Mouse (Mus musculus): ENCODE data around the gene Vmn1r234. TPM values are rescaled to one million over a fixed set of nuclear protein-coding genes. Genes with fewer than 3 reads are reported as not detected.
"Not testable (repeated sequence)": the region's sequence is repeated elsewhere in the genome, so short reads cannot be mapped to it uniquely, and the experiment has no call there.

The Vmn1r234 gene
- total RNA-seq (2022) = not detected

DNA sequence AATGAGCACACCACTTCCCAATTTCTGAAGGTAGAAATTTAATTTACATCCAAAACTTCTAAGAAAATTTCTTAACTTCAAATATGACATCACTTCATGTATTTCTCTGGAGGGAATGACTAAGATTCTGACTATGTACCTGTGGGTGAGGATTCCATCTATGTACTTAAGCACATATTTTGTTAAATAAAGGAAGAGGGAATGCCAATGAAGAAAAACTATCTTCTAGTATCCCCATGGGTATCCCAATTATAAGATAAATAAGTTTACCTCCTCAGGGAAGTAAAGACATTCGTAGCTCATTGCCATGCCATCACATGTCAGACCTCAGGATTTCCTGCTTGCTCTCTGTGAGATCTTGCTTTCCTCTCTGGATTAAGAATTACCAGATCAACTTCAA lies at the start of gene Vmn1r234:
TSS of gene Vmn1r234 (plus strand) at position 301 of the 400 bp plus-strand sequence.
- no peak for DNase-seq

DNA sequence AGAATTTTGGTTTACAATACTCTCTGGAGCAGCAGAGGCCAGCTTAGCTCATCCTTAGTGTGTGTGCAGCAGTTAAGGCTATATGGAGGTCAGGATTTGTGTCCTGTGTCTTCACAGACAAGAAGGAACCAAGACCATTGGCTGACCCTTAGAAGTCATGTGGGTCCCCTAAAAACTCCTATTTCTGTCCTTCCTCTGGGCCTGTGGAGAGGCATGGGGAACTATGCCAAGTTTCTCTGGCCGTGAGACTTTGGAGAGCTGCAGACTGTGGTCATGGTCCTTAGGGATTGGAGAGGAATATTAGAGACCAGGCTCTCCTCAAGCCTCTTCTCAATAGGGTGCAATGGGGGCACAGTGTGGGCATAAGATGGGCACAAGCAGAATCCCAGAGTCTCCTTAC lies 14.8 kb upstream of the Vmn1r234 start:
- not testable (repeated sequence) for DNase-seq

DNA sequence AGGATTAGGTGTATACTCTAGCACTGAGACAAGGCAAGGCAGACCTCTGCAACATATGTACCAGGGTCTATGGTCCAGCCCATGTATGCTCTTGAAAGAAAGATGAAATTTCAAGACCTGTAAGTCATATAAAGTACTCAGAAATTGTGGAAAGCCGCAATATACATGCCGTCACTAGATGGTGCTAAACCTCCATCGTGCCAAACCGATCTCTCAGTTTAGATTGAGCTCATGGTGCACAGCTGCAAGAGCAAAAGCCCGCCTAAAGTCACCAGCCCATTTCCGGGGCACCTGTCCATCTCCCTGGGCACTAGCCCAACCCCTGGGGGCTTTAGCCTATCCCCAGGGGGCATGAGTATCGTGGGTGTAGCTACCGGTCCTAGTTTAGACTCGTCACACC lies 5.8 kb downstream of the Vmn1r234 start:
- no peak for DNase-seq

DNA sequence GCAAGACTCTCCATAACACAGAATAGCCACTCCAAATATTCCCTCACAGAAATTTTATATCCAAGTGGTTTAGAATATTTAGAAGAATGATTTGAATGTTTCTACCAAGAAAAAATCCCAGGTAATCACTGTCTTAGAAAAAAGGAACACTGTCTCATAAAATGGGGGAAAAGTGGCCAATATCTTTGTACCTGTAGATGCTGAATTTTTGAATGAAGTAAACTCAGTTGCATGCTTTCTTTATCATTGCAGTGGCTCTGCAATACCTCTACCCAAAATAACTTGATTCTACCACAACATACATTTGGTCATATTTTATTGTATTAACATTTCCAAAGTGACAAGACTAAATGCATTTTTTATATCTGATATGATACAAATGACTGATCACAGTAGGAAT lies 30.2 kb downstream of the Vmn1r234 start, which contains the start of gene Vmn1r235:
TSS of gene Vmn1r235 (plus strand) at position 301 of the 400 bp plus-strand sequence.
- no peak for DNase-seq

DNA sequence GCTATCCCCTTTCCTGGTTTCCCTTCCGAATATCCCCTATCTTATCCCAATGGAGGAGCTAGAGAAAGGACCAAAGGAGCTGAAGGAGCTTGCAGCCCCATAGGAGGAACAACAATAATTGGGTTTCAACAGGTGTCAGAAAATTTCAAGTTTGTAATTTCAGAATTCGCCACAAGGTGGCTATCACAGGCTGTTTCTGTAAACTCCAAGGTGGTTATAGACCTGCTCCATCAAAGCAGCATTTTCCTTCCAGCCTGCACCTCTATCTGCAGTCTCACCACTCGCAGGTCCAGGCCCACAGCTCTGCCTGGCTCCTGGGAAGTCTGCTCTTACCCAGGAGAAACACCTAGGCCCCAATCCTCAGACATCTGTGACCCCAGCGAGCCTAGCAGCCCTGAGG lies 46.2 kb downstream of the Vmn1r234 start:
- no peak for DNase-seq

DNA sequence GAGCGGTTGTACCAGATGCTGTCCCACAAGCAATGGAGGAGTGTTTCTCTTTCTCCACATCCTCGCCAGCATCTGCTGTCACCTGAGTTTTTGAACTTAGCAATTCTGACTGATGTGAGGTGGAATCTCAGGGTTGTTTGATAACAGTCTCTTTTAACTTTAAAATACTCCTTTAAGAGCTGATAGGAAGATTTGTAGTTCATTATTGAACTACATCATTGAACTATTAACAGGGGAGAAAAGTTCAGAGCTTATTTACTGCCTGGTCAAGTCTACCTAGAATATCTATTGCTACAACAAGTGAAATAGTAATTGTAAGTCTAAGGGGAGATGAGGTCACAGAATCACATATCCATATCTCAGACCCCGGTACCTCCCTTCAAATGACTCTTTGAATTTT lies 56.8 kb downstream of the Vmn1r234 start, which contains the start of gene Vmn1r236:
TSS of gene Vmn1r236 (plus strand) at position 301 of the 400 bp plus-strand sequence.
- DNase-seq = no peak

DNA sequence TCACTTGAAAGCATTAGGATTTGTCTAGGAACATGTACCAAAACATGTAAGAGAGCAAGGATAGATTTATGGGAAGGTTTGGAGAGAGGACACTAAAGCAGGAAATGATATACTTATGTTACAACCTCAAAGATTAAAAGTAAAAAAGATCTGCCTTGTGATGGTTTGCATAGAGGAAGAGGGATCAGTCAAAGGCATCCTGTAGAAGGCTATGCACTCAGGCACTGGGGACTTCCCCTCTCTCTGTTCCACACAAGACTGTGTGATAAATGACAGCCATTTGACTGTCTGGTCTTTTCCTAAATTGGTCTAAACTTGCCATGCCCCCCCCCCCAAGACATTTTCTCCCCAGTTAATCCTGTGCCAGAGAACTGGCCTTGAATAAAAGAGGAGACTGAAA lies 58.5 kb downstream of the Vmn1r234 start:
- no peak for DNase-seq

Small RNA genes lying within 50 kb of the gene (microRNA-seq; reads per million reads assigned to microRNA genes)
- gene Gm26384 = 0 reads per million in 2 experiments

Other genes with a start within 250 kb of the Vmn1r234 start
- gene Vmn1r233, start 229.6 kb upstream of the Vmn1r234 start, total RNA-seq (2022) = under 1 TPM in 1 of 4 experiments, not detected in 3; 0.05 TPM
- gene Zfp160, start 217.2 kb upstream of the Vmn1r234 start, total RNA-seq (2022) = 10 to 100 TPM; 17.3 to 28.0 (median 21.0) TPM
- not detected for gene Vmn1r235, start 30.3 kb downstream of the Vmn1r234 start, total RNA-seq (2022)
- not detected for gene Vmn1r236, start 56.9 kb downstream of the Vmn1r234 start, total RNA-seq (2022)
- gene Vmn1r237, start 85.8 kb downstream of the Vmn1r234 start, total RNA-seq (2022) = not detected
- 1 to 10 TPM; 5.4 to 5.9 (median 5.5) TPM for gene Zfp677, start 157.7 kb downstream of the Vmn1r234 start, total RNA-seq (2022)
- 1 to 10 TPM; 2.5 to 4.8 (median 3.5) TPM for gene Zfp54, start 197.1 kb downstream of the Vmn1r234 start, total RNA-seq (2022)
- 1 to 10 TPM; 6.3 to 8.4 (median 7.6) TPM for gene Zfp51, start 224.3 kb downstream of the Vmn1r234 start, total RNA-seq (2022)